Mouse (Mus musculus): ENCODE measurements around the gene Ermap. TPM values are rescaled to one million over a fixed set of nuclear protein-coding genes. Genes with fewer than 3 reads are reported as not detected.

Ermap gene
- 0.30 TPM in 1 of 2 replicates, not detected in the other for total RNA-seq (2021)
- long read RNA-seq: 0 reads

- no peak for DNase-seq
Measured at GRCm38 (mm10) chr4:119189864-119190263, at the start of gene Ermap. TSS of gene Ermap (minus strand) at chr4:119190011.

DNA sequence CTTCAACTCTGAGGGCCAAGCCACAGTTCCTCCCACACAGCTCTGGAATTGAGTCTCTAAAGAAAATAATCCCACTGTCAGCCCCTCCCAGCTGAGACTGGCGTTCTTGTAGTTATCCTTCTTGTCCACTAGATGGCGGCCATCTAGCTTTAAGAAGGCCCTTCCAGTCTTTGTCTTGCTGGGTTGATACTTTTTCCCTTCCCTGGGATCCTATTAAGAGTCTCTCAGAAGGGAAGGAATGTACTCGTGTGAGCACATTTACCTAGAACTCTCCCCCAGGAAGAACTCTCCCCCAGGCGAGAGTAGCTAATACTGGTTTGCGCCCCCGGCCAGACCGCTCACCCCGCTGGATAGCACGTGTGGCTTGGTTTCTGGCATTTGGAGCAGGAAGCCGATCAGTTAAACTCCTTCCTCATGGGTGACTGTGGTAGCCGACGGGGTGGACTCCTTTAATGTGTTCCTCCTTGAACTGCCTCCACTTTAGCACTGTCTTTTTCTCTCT is 49.4 kb upstream of the Ermap start:
- DNase-seq: no peak

GRCm38 (mm10) chr4:119238661-119239060 is 48.9 kb upstream of the Ermap start:
- no peak for DNase-seq

GRCm38 (mm10) chr4:119234348-119234747 is 44.5 kb upstream of the Ermap start:
- no peak for DNase-seq

- peak; percentile 41 for DNase-seq
Measured at GRCm38 (mm10) chr4:119233256-119233901, 43.6 kb upstream of the Ermap start.

GRCm38 (mm10) chr4:119232410-119233255 is 42.8 kb upstream of the Ermap start, which contains the start of the genes AU022252 and P3h1:
TSS of gene AU022252 (minus strand) at chr4:119232712.
TSS of gene P3h1 (plus strand) at chr4:119232915.
- peak; percentile 99 for DNase-seq

- DNase-seq: no peak
Measured at GRCm38 (mm10) chr4:119226751-119227150, 36.9 kb upstream of the Ermap start.

DNA sequence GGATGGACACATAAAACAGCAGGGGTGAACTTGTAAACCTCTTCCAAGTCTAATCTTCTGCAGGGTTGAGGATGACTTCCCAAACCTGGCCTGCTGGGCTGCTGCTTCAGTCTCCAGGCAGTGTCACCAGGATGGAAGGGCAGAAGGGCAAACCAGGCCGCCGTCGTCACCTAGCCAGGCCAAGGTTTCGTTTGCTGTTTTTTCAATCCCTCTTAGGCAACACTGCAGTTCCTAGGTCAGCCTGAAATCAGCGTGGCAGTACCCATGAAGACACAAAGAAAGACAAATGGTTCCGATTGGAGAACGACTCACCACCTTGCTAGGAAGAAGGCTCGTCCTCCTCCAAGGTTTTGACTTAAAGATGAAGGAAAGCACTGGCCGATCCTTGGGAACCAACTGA is 35.9 kb upstream of the Ermap start:
- DNase-seq: no peak

- DNase-seq: no peak
Measured at GRCm38 (mm10) chr4:119224534-119224933, 34.7 kb upstream of the Ermap start.

- peak; percentile 28 for DNase-seq
Measured at GRCm38 (mm10) chr4:119223696-119224095, 33.9 kb upstream of the Ermap start.

- DNase-seq: no peak
Measured at GRCm38 (mm10) chr4:119218169-119218568, 28.4 kb upstream of the Ermap start, which contains the start of gene Tmem269. TSS of gene Tmem269 (minus strand) at chr4:119218217.

- no peak for DNase-seq
Measured at GRCm38 (mm10) chr4:119216667-119217066, 26.9 kb upstream of the Ermap start.

DNA sequence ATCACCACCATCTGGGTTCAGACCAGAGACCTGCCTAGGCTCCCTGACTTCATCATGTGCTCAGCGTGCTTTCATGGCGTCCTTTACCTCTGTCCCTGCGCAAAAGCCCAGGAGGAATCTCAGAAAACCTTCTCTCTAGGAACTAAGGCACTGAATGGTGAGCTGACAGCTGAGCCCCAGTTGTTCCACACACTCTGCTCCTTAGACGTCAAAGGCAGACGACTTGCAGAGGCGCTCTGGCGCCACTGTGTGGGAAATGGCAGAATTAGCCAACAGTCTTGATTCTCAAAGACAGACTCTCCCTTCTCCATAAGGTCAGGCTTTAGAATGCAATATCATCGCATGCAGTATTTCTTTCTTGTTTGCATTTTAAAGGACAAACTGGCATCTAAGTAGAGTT is 14.9 kb upstream of the Ermap start:
- DNase-seq: peak; percentile 57

- DNase-seq: no peak
Measured at GRCm38 (mm10) chr4:119198105-119198504, 8.3 kb upstream of the Ermap start.

GRCm38 (mm10) chr4:119195582-119196320 is 5.9 kb upstream of the Ermap start:
- no peak for DNase-seq

DNA sequence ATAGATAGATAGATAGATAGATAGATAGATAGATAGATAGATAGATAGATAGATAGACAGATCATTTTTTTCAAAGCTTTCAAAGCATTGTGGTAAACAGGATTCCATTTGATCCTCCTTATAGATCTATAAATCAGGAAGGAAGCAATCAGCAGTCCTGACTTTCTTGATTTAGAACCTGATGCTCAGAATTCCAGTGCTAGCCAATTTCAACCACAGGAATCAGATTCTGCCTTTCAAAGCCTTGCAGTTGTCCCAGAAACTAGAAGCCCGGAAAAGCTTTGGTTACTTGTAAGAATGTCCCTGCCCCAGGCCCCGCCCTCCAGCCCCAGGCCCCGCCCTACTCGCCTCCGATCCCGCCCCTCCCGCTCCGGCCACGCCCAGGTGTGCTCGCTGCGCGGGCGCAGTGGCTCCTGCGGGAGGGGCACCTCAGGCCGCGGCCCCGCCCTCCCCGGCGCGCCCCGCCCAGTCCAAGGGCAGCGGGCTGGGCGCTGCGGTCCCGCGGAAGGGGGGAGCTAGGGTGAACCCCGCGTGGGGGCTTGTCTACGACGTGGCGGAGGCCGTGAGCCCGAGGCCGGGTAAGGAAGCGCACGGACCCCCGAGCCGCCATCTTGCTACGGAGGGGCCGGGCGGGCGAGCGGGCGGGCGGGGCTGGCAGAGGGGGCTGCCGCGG is 5.2 kb upstream of the Ermap start, which contains the start of gene Svbp:
Svbp (plus strand) TSS at position 398 of the 673 bp plus-strand sequence.
- DNase-seq: peak; percentile 94

DNA sequence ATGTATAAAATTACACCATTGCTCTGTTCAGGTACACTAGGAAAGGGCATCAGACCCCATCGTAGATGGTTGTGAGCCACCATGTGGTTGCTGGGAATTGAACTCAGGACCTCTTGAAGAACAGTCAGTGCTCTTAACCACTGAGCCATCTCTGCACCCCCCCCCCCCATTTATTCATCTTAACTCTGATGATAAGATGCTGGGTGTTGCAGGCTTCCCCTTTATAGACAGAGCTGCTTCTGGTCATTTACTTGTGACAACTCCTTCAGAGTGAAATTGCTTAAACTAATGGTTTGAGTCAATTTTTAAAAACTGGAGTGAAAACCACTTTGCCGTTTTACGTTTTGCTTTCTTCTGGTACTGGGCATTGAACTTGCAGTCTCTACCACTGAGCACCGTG is 2.9 kb upstream of the Ermap start:
- DNase-seq: no peak

- no peak for DNase-seq
Measured at GRCm38 (mm10) chr4:119191273-119191672, 1.5 kb upstream of the Ermap start.

DNA sequence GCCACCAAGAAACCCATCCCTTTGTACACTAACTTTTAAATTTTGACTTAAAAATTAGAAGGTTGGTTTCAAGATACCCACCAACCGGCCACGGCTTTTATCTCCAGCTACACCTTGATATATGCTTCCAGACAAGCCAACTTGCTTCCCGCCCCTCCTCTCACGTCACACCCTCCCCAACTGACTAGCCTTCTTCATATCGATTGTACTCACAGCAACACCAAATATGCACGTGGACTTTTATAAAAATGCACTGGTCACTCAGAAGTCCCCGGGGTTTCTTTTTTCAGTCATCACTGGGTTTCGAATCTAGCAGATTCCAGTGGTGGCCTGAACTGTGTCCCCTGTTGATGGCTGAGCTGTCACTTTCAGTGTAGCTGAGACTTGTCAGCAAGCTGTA is 807 bp upstream of the Ermap start:
- no peak for DNase-seq

GRCm38 (mm10) chr4:119189392-119189791 is 419 bp downstream of the Ermap start:
- no peak for DNase-seq

DNA sequence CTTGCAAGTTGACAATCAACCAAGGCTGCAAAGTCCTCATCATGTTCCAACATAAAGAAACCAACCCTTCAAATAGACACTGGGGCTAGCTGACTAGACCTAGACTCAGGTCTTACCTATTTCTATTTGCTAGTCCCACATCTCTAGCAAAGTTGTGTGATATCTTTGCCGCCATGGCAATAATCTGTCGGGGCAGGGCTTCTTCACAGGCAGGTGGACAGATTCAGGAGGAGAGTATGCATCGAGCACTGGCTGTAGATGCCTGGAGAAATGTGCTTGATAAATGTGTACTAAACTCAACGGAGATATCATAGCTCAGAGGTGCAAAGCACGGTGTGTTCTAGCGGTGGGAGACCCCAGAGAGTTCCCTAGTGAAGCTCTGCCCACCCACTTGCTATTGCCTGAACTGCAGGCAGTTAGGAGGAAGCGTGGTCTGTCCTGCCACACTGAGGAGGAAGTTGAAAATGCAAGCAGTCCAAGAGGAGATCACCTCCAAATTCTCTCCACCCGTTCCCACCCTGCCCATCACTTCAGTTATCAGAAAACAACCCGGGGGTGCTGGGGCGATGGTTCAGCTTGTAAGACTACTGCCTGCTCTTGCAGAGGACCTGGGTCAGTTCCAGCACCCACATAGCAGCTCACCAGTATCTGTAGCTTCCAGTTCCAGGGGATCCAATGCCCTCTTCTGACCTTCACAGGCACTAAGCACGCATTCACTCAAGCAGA is 1.6 kb downstream of the Ermap start:
- DNase-seq: no peak

Measured in adrenal gland, postnatal 25 days (tissue).